Mouse (Mus musculus): Measurements from ENCODE around the gene Ppp1r3e.

DNA sequence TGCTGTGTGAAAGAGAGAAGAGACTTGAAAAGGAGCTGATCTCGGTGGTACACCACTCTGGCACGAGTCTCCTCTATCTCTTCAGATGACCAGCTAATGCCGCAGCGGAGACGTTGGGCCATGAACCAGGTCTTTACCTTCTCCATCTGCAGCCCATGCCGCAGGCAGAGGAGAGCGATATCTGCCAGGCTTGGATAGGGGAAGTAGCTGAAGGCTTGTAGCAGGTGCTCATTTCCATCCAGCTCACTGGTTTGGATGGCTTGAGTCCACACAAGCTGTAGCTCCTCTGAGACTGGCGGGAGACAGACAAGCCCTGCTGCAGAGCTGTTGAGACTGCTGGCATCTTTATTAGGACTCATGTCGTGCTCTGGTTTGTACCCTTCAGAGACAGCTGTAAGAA lies 19.5 kb downstream of the Ppp1r3e start:
- TF ChIP-seq TAL1 (IDR thresholded peaks at IDR 0.05; ENCODE audit: low read length) = no peak
- TF ChIP-seq GATA1 (IDR thresholded peaks at IDR 0.05; ENCODE audit: low read length) = no peak
